19 mouse cellular contexts compared by ENCODE assay signal in the genomic region with DNA sequence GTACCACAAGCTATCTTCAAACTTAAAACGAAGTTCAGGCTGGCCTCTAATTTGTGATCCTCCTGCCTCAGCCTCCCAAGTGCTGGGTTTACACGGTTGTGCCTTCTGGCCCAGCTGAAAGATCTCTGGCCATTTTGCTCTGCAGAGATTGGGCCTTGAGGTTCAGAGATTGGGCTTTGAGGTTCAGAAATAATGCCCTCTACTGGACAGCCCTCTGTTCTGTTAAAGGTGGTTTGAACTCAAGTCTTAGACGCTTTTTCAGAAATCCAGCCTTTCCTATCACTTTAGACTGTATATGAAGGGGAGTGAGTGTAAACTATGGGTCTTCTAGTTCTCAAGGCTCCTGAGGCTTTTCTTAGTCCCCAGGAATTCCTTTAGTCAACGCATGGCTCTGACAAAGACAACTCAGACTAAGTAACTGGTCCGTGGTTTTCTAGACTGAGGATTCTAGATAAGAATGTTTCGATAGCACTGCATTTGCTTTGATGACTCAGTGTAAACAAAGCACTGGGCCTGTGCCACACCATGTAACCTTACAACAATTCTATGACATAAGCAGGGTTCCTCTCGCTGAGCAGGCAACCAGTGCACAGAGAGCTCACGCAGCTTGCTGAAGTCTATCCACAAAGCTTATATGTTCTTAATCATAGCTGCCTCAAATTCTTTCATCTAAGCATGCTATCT.
A peak's percentile ranks its signal among the peaks of the same experiment; 100 is the strongest.
DNase-seq lines count a peak whose midpoint lies in the region; ATAC-seq and TF ChIP-seq lines count a peak whose summit lies in the region.
"Had no signal": no experiment of that assay in that cellular context is flagged by ENCODE, and none has a peak within 500 bp of the region (broad histone marks: within the 10 kb centered on the region; RNA-seq: fewer than 3 reads in every experiment).

No protein-coding gene starts in this region.

- H3K4me2 ChIP-seq in intestine, embryonic 15.5 days (replicated peaks), result no peak overlapping the region
- H3K4me2 ChIP-seq in stomach, postnatal 0 days (replicated peaks; ENCODE audit: low read depth), result no peak overlapping the region
- H3K4me2 ChIP-seq: heart, embryonic 13.5 days; kidney, embryonic 15.5 days had no signal

- no peaks in the 10 kb centered on the region for H3K4me1 ChIP-seq in intestine, embryonic 15.5 days (replicated peaks)
- H3K4me1 ChIP-seq in stomach, postnatal 0 days (replicated peaks; ENCODE audit: control insufficient read depth, insufficient read depth), result no peaks in the 10 kb centered on the region
- H3K4me1 ChIP-seq: kidney, embryonic 15.5 days; midbrain, embryonic 10.5 days had no signal

- no peak overlapping the region for H3K27ac ChIP-seq in intestine, embryonic 15.5 days
- H3K27ac ChIP-seq in stomach, postnatal 0 days (replicated peaks), result no peak overlapping the region
- H3K27ac ChIP-seq: gastrocnemius, adult 2 months; heart, embryonic 13.5 days; kidney, embryonic 15.5 days; midbrain, embryonic 10.5 days had no signal

- no peak for TF ChIP-seq EP300 in stomach, postnatal 0 days (optimal IDR thresholded peaks at IDR 0.05)

- ATAC-seq in intestine, embryonic 15.5 days, result peak; percentile 15; the same call in 1 of the 2 replicates
- ATAC-seq in stomach, postnatal 0 days (ENCODE audit: low FRiP score, low TSS enrichment), result peak; percentile 65
- ATAC-seq: forebrain, embryonic 16.5 days had no signal

- H3K79me2 ChIP-seq in C2C12 (ENCODE audit: control insufficient read depth, insufficient read depth), result no peaks in the 10 kb centered on the region

- no peaks in the 10 kb centered on the region for H3K27me3 ChIP-seq in C2C12 (ENCODE audit: control insufficient read depth, insufficient read depth, insufficient read length)
- no peaks in the 10 kb centered on the region for H3K27me3 ChIP-seq in intestine, embryonic 15.5 days (replicated peaks)
- no peaks in the 10 kb centered on the region for H3K27me3 ChIP-seq in stomach, postnatal 0 days (ENCODE audit: control insufficient read depth, insufficient read depth, low read length)
- H3K27me3 ChIP-seq: heart, embryonic 13.5 days; kidney, embryonic 15.5 days had no signal

- no peak overlapping the region for H3K9ac ChIP-seq in intestine, embryonic 15.5 days
- no peak overlapping the region for H3K9ac ChIP-seq in stomach, postnatal 0 days (ENCODE audit: low read length)
- H3K9ac ChIP-seq: heart, embryonic 13.5 days; kidney, embryonic 15.5 days had no signal

- peak; percentile 13 to 32 for DNase-seq in adrenal gland, postnatal 36 days
- DNase-seq in adrenal gland, postnatal 4 days (ENCODE audit: low spot score in 2 of 2), result no peak
- no peak for DNase-seq in stomach, postnatal 0 days (ENCODE audit: low spot score)
- DNase-seq in left cerebral cortex, postnatal 14 days (ENCODE audit: low spot score in 2 of 2), result no peak
- no peak for DNase-seq in thymus, adult 18-20 months
- DNase-seq: cerebellum, adult 11 months; cerebellum, postnatal 14 days; gastrocnemius, adult 2 months; heart, postnatal 4 days; left cerebral cortex, postnatal 4 days; thymus, postnatal 25 days had no signal

- H3K4me3 ChIP-seq in C2C12 (ENCODE audit: insufficient read depth, poor library complexity, severe bottlenecking), result no peak overlapping the region
- H3K4me3 ChIP-seq in intestine, embryonic 15.5 days (replicated peaks), result no peak overlapping the region
- H3K4me3 ChIP-seq in stomach, postnatal 0 days (ENCODE audit: low read depth, low read length), result no peak overlapping the region
- H3K4me3 ChIP-seq: erythroblast, embryonic 14.5 days; gastrocnemius, adult 2 months; heart, embryonic 13.5 days; kidney, embryonic 15.5 days; midbrain, embryonic 10.5 days had no signal

- no peaks in the 10 kb centered on the region for H3K79me3 ChIP-seq in C2C12 (ENCODE audit: low read depth)

- no peaks in the 10 kb centered on the region for H3K36me3 ChIP-seq in C2C12 (ENCODE audit: control insufficient read depth, insufficient read depth)
- no peaks in the 10 kb centered on the region for H3K36me3 ChIP-seq in intestine, embryonic 15.5 days
- H3K36me3 ChIP-seq in stomach, postnatal 0 days (ENCODE audit: control insufficient read depth, insufficient read depth, low read length), result no peaks in the 10 kb centered on the region
- H3K36me3 ChIP-seq: G1E; heart, embryonic 13.5 days; kidney, embryonic 15.5 days; midbrain, embryonic 10.5 days had no signal

- 66% methylated on average over 8 of the region's 8 CpGs for WGBS in intestine, embryonic 15.5 days
- WGBS in stomach, postnatal 0 days, result 59% methylated on average over 8 of the region's 8 CpGs

- TF ChIP-seq CTCF in C2C12 (IDR thresholded peaks at IDR 0.05; ENCODE audit: control insufficient read depth, insufficient read depth, insufficient read length), result no peak
- peak; percentile 26 for TF ChIP-seq CTCF in stomach, postnatal 0 days (IDR thresholded peaks at IDR 0.05; ENCODE audit: low read depth)

- H3ac ChIP-seq in C2C12 (ENCODE audit: control insufficient read depth, insufficient read length, low read depth), result no peak overlapping the region

- H3K9me3 ChIP-seq in intestine, embryonic 15.5 days, result no peaks in the 10 kb centered on the region
- no peaks in the 10 kb centered on the region for H3K9me3 ChIP-seq in stomach, postnatal 0 days (ENCODE audit: control insufficient read depth, low read length)
- H3K9me3 ChIP-seq: G1E; heart, embryonic 13.5 days; kidney, embryonic 15.5 days; midbrain, embryonic 10.5 days had no signal

- intact Hi-C loops in left cerebral cortex, postnatal 14 days (cut with DNase I), result no loop called here

TF ChIP-seq in C2C12, 6 proteins besides CTCF, POLR2A, EP300 and RAD21:
- no peak for TF ChIP-seq MYOG (IDR thresholded peaks at IDR 0.05; ENCODE audit: control insufficient read depth, extremely low read depth, insufficient read length)
- TF ChIP-seq USF1 (IDR thresholded peaks at IDR 0.05; ENCODE audit: low read depth), result no peak
- TF ChIP-seq FOSL1 (IDR thresholded peaks at IDR 0.05; ENCODE audit: insufficient read depth, low read length, poor library complexity, severe bottlenecking), result peak; percentile 36
- TF ChIP-seq MYOD1 (IDR thresholded peaks at IDR 0.05; ENCODE audit: control insufficient read depth, insufficient read length, low read depth), result no peak
- peak; percentile 62 for TF ChIP-seq MAX (IDR thresholded peaks at IDR 0.05)
- TF ChIP-seq CEBPB (IDR thresholded peaks at IDR 0.05; ENCODE audit: low read depth), result peak; percentile 3

Comparison
In these comparisons a context has a peak if more than half of its experiments do, and no peak if none do; other contexts are left out.
1. DNase-seq: peak in adrenal gland, postnatal 36 days (2 of 2); none in adrenal gland, postnatal 4 days (0 of 2), stomach, postnatal 0 days (single experiment), left cerebral cortex, postnatal 14 days (0 of 2) and thymus, adult 18-20 months (0 of 2).